Mouse (Mus musculus): Measurements from ENCODE around the gene Fam168b. TPM values are rescaled to one million over a fixed set of nuclear protein-coding genes. Genes with fewer than 3 reads are reported as not detected.

The Fam168b gene
- polyA plus RNA-seq, 1 experiment from 2014 or later = 148 TPM

DNA sequence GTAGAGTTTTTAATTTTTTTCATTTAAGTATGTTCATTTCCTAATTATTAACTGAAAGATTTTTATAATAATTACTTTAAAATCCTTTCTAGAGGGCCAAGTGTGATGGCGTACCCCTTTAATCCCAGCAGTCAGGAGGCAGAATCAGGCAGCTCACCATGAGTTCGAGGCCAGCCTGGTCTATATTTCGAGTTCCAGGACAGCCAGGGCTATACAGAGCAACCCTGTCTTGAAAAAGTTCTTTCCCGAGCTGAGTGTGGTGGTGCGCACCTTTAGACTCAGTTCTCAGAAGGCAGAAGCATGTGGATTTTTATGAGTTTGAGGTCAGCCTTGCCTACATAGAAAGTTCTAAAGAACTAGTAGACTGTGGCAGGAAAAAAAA lies 24.7 kb upstream of the Fam168b start:
- Histone ChIP-seq H3K27ac (ENCODE audit: low read depth, low read length) (no peak overlapping the region), H3K4me3 (ENCODE audit: low read depth, low read length) (no peak overlapping the region), H3K4me2 (ENCODE audit: low read depth) (no peak overlapping the region), H3K4me1 (ENCODE audit: control insufficient read depth, insufficient read depth, low read length) (no peaks in the 10 kb centered on the region), H3K36me3 (ENCODE audit: control insufficient read depth, insufficient read depth, low read length) (peaks cover 4% of the 10 kb centered on the region; the same call in 1 of the 2 replicates), H3K9ac (ENCODE audit: low read length) (no peak overlapping the region), H3K9me3 (ENCODE audit: control insufficient read depth, low read length) (no peaks in the 10 kb centered on the region), H3K27me3 (ENCODE audit: control insufficient read depth, insufficient read depth, low read length) (no peaks in the 10 kb centered on the region)
- ATAC-seq (ENCODE audit: insufficient read depth, low FRiP score, low TSS enrichment) (no peak), DNase-seq (ENCODE audit: low spot score) (no peak)
- 90% methylated on average over 5 of the region's 5 CpGs for WGBS

DNA sequence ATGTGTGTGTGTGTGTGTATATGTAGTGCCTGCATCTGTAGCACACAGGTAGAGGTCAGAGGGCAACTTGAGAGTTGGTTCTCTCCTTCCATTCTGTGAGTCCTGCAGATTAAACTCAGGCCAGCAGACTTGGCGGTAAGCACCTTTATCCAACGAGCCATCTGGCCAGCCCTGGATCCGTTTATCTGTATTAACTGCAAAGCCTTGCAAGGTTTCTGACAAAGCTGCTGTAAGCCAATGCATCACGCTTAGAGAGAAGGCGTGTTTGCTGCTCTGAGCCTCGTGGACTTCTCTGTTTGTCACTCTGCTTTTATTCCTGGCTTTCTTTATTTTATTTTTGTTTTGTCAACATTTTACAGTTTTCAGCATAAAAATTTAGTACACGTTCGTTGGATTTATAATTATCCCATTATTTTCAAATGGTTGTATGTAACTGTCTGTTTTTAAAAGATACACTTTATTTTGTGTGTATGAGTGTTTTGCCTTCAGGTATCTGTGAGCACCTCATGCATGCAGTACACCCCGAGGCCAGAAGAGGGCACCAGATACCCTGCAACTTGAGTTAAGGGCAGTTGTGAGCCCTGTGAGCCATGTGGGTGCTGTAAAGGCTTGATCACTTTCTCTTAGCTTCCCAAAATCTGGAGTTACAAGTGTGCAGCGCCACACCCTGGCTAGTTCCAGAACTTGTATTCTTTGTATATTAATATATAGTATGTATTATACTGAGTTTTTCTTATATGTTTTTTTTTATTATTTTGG lies 24.1 kb upstream of the Fam168b start:
- H3K4me1 ChIP-seq (ENCODE audit: control insufficient read depth, insufficient read depth, low read length) = no peaks in the 10 kb centered on the region
- H3K27ac ChIP-seq (ENCODE audit: low read depth, low read length) = no peak overlapping the region
- peaks cover 4% of the 10 kb centered on the region; the same call in 1 of the 2 replicates for H3K36me3 ChIP-seq (ENCODE audit: control insufficient read depth, insufficient read depth, low read length)
- no peaks in the 10 kb centered on the region for H3K27me3 ChIP-seq (ENCODE audit: control insufficient read depth, insufficient read depth, low read length)
- no peak overlapping the region for H3K4me3 ChIP-seq (ENCODE audit: low read depth, low read length)
- 62% methylated on average over 10 of the region's 10 CpGs for WGBS
- H3K4me2 ChIP-seq (ENCODE audit: low read depth) = no peak overlapping the region
- no peaks in the 10 kb centered on the region for H3K9me3 ChIP-seq (ENCODE audit: control insufficient read depth, low read length)
- peak; percentile 84 for DNase-seq (ENCODE audit: low spot score)
- H3K9ac ChIP-seq (ENCODE audit: low read length) = no peak overlapping the region
- 0 out of 2 replicates have a peak, but pooled peaks have one; percentile 38 for ATAC-seq (ENCODE audit: insufficient read depth, low FRiP score, low TSS enrichment)

DNA sequence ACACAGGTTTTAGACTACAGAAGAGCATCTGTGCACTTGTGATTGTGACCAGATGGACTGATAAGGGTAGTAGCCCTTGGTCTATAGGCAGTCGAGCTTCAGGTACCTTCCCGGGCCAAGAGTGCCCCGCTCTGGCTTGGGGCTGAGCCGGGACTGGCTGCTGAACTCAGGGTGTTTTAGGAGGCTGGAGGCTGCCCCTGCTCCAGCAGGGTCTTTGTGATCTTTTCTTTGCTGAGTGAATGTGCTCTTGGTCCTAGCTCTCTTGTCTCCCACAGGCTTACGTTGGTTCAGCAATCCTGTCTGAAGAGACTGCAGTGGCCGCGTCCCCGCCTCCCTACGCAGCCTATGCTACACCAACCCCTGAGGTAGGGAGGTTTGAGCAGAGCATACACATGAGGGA lies 23.0 kb upstream of the Fam168b start:
- peaks cover 4% of the 10 kb centered on the region; the same call in 1 of the 2 replicates for H3K36me3 ChIP-seq (ENCODE audit: control insufficient read depth, insufficient read depth, low read length)
- DNase-seq (ENCODE audit: low spot score) = no peak
- no peak overlapping the region for H3K9ac ChIP-seq (ENCODE audit: low read length)
- H3K4me3 ChIP-seq (ENCODE audit: low read depth, low read length) = no peak overlapping the region
- H3K4me1 ChIP-seq (ENCODE audit: control insufficient read depth, insufficient read depth, low read length) = no peaks in the 10 kb centered on the region
- ATAC-seq (ENCODE audit: insufficient read depth, low FRiP score, low TSS enrichment) = no peak
- H3K4me2 ChIP-seq (ENCODE audit: low read depth) = no peak overlapping the region
- H3K27ac ChIP-seq (ENCODE audit: low read depth, low read length) = no peak overlapping the region
- no peaks in the 10 kb centered on the region for H3K9me3 ChIP-seq (ENCODE audit: control insufficient read depth, low read length)
- no peaks in the 10 kb centered on the region for H3K27me3 ChIP-seq (ENCODE audit: control insufficient read depth, insufficient read depth, low read length)
- WGBS = 91% methylated on average over 9 of the region's 9 CpGs

DNA sequence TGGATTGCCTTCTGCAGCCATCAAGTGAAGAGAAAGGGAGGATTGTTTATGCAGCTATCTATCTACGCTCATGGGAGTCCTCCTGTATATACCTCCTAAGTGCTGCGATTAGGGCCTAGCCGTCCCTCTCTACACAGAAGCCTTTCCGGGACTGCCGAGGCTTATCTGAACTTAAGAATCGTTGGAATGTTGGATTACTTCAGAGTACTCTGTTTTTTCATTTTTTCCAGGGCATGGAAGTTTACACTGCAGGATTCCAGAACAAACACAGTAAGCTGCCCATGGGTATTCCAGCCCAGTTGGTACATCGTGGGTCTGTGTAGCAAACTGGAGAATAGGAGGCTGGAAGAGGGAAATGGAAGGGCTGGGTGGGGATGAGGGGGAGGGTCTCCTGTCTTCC lies 21.4 kb upstream of the Fam168b start:
- no peak overlapping the region for H3K4me3 ChIP-seq (ENCODE audit: low read depth, low read length)
- no peak overlapping the region for H3K4me2 ChIP-seq (ENCODE audit: low read depth)
- DNase-seq (ENCODE audit: low spot score) = no peak
- H3K36me3 ChIP-seq (ENCODE audit: control insufficient read depth, insufficient read depth, low read length) = peaks cover 4% of the 10 kb centered on the region; the same call in 1 of the 2 replicates
- no peak overlapping the region for H3K27ac ChIP-seq (ENCODE audit: low read depth, low read length)
- H3K27me3 ChIP-seq (ENCODE audit: control insufficient read depth, insufficient read depth, low read length) = no peaks in the 10 kb centered on the region
- H3K9ac ChIP-seq (ENCODE audit: low read length) = no peak overlapping the region
- WGBS = 93% methylated on average over 7 of the region's 7 CpGs
- H3K4me1 ChIP-seq (ENCODE audit: control insufficient read depth, insufficient read depth, low read length) = no peaks in the 10 kb centered on the region
- ATAC-seq (ENCODE audit: insufficient read depth, low FRiP score, low TSS enrichment) = no peak
- no peaks in the 10 kb centered on the region for H3K9me3 ChIP-seq (ENCODE audit: control insufficient read depth, low read length)

DNA sequence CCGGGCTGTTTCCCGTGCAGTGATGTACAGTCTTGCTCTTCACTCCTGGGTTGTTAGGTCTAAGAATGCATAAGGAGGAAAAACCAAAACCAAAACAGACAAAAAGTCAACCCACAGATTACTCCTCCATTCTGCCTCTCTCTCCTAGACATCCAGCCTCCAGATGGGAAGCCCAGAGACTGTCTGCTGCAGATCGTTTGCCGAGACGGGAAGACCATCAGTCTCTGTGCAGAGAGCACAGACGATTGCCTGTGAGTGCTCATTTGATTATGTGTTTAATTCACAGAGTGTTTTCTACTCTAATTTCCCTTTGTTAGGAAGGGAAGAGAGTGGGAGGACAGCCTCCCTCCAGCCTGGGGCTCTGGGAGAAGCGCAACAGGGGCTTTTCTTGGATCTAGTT lies 20.5 kb upstream of the Fam168b start:
- ATAC-seq (ENCODE audit: insufficient read depth, low FRiP score, low TSS enrichment) = no peak
- no peak for DNase-seq (ENCODE audit: low spot score)
- 94% methylated on average over 7 of the region's 7 CpGs for WGBS

DNA sequence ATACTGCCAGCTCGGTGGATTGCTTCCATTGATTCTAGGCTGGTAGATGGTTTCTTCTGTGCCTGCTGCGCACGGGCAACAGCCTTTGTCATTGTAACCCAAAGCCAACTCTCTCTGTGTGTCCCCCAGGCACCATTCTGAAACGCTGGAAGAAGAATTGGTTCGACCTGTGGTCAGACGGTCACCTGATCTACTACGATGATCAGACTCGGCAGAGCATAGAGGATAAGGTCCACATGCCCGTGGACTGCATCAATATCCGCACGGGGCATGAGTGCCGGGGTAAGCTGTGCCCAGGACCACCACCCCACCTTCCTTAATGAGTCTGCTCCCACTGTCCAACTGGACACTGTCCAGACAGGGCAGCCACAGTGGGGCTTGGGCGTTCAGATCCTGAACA lies 20.0 kb upstream of the Fam168b start:
- Histone ChIP-seq H3K4me2 (ENCODE audit: low read depth) (no peak overlapping the region), H3K36me3 (ENCODE audit: control insufficient read depth, insufficient read depth, low read length) (peaks cover 4% of the 10 kb centered on the region; the same call in 1 of the 2 replicates), H3K27me3 (ENCODE audit: control insufficient read depth, insufficient read depth, low read length) (no peaks in the 10 kb centered on the region), H3K9ac (ENCODE audit: low read length) (no peak overlapping the region), H3K27ac (ENCODE audit: low read depth, low read length) (no peak overlapping the region), H3K9me3 (ENCODE audit: control insufficient read depth, low read length) (no peaks in the 10 kb centered on the region), H3K4me3 (ENCODE audit: low read depth, low read length) (no peak overlapping the region), H3K4me1 (ENCODE audit: control insufficient read depth, insufficient read depth, low read length) (no peaks in the 10 kb centered on the region)
- no peak for ATAC-seq (ENCODE audit: insufficient read depth, low FRiP score, low TSS enrichment)
- 95% methylated on average over 13 of the region's 13 CpGs for WGBS
- no peak for DNase-seq (ENCODE audit: low spot score)

More for the DNA sequence above, 20.5 kb upstream of the Fam168b start:
- Histone ChIP-seq H3K9ac (ENCODE audit: low read length) (no peak overlapping the region), H3K4me3 (ENCODE audit: low read depth, low read length) (no peak overlapping the region), H3K27me3 (ENCODE audit: control insufficient read depth, insufficient read depth, low read length) (no peaks in the 10 kb centered on the region), H3K4me2 (ENCODE audit: low read depth) (no peak overlapping the region), H3K36me3 (ENCODE audit: control insufficient read depth, insufficient read depth, low read length) (peaks cover 4% of the 10 kb centered on the region; the same call in 1 of the 2 replicates), H3K27ac (ENCODE audit: low read depth, low read length) (no peak overlapping the region), H3K4me1 (ENCODE audit: control insufficient read depth, insufficient read depth, low read length) (no peaks in the 10 kb centered on the region), H3K9me3 (ENCODE audit: control insufficient read depth, low read length) (no peaks in the 10 kb centered on the region)

DNA sequence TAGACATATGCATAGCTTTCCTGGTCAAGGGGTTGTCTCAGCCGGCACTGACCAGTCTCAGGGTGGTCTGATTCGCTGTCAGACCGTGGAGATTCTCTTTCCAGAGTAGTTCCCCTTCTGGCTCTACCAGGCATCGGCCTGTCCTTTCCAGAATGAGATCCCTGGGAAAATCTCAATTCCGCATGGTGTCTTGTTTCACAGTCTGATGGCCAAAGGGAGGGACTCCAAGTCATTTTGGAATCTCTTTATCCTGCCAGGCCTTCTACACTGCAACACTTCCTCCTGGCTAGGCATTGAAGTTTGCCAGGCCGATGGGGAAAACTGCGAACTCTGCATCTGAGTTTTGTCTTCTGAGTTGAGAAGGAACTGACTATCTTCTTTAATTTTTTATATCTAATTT lies 17.3 kb upstream of the Fam168b start:
- Histone ChIP-seq H3K27ac (ENCODE audit: low read depth, low read length) (no peak overlapping the region), H3K4me1 (ENCODE audit: control insufficient read depth, insufficient read depth, low read length) (no peaks in the 10 kb centered on the region), H3K4me2 (ENCODE audit: low read depth) (no peak overlapping the region), H3K9ac (ENCODE audit: low read length) (no peak overlapping the region), H3K9me3 (ENCODE audit: control insufficient read depth, low read length) (no peaks in the 10 kb centered on the region), H3K36me3 (ENCODE audit: control insufficient read depth, insufficient read depth, low read length) (peaks cover 4% of the 10 kb centered on the region; the same call in 1 of the 2 replicates), H3K4me3 (ENCODE audit: low read depth, low read length) (no peak overlapping the region), H3K27me3 (ENCODE audit: control insufficient read depth, insufficient read depth, low read length) (no peaks in the 10 kb centered on the region)
- ATAC-seq (ENCODE audit: insufficient read depth, low FRiP score, low TSS enrichment) = no peak
- 85% methylated on average over 7 of the region's 7 CpGs for WGBS
- DNase-seq (ENCODE audit: low spot score) = no peak

DNA sequence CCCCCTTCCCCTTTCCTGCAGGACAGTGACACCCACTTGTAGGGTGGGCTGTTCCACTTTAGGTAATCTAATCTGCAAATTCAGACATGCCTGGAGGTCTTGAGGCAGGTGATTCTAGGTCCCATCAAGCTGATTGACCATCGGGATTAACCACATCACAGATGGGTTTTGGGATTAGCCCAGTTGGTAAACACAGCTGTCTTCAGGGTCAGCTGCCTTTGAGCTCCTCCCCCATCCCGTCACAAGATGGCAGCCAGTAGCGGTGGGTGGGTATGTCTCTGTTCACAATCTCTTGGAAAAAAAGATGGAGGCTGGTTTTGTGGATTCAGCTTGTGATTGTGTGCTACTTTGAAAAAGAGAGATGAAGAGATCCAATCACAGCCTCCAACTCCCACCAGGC lies 16.9 kb upstream of the Fam168b start:
- no peak for DNase-seq (ENCODE audit: low spot score)
- no peak for ATAC-seq (ENCODE audit: insufficient read depth, low FRiP score, low TSS enrichment)
- no peaks in the 10 kb centered on the region for H3K4me1 ChIP-seq (ENCODE audit: control insufficient read depth, insufficient read depth, low read length)
- H3K36me3 ChIP-seq (ENCODE audit: control insufficient read depth, insufficient read depth, low read length) = peaks cover 4% of the 10 kb centered on the region; the same call in 1 of the 2 replicates
- H3K4me3 ChIP-seq (ENCODE audit: low read depth, low read length) = no peak overlapping the region
- H3K4me2 ChIP-seq (ENCODE audit: low read depth) = no peak overlapping the region
- 88% methylated on average over 3 of the region's 3 CpGs for WGBS
- no peaks in the 10 kb centered on the region for H3K27me3 ChIP-seq (ENCODE audit: control insufficient read depth, insufficient read depth, low read length)
- H3K27ac ChIP-seq (ENCODE audit: low read depth, low read length) = no peak overlapping the region
- H3K9ac ChIP-seq (ENCODE audit: low read length) = no peak overlapping the region
- H3K9me3 ChIP-seq (ENCODE audit: control insufficient read depth, low read length) = no peaks in the 10 kb centered on the region

DNA sequence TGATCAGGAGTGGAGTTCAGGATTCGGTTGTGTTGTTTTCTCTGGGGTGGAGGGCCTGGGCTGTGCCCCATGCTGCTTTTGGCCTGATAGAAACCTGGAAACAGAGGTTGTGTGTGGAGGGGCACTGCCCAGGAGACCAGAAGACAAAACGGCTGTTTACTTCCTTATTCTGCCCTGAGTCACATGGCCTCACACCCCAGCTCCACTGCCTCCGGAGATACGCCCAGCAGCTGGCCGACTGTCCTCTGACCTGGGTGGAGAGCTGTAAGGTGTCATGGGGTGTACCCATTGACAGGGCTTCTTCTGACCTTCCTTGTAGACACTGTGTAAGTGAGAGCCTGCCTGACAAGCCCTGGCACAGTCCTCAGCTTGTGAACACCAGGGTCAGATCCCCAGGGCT lies 15.8 kb upstream of the Fam168b start:
- Histone ChIP-seq H3K9me3 (ENCODE audit: control insufficient read depth, low read length) (no peaks in the 10 kb centered on the region), H3K4me1 (ENCODE audit: control insufficient read depth, insufficient read depth, low read length) (no peaks in the 10 kb centered on the region), H3K4me2 (ENCODE audit: low read depth) (no peak overlapping the region), H3K27me3 (ENCODE audit: control insufficient read depth, insufficient read depth, low read length) (no peaks in the 10 kb centered on the region), H3K4me3 (ENCODE audit: low read depth, low read length) (no peak overlapping the region), H3K9ac (ENCODE audit: low read length) (no peak overlapping the region), H3K36me3 (ENCODE audit: control insufficient read depth, insufficient read depth, low read length) (peaks cover 4% of the 10 kb centered on the region; the same call in 1 of the 2 replicates), H3K27ac (ENCODE audit: low read depth, low read length) (no peak overlapping the region)
- WGBS = 71% methylated on average over 5 of the region's 5 CpGs
- DNase-seq (ENCODE audit: low spot score) = no peak
- no peak for ATAC-seq (ENCODE audit: insufficient read depth, low FRiP score, low TSS enrichment)

All from neural tube, embryonic 11.5 days (tissue).